8 mouse cellular contexts compared by ENCODE assay signal in genomic region chr9:46014251-46014681, GRCm38 (mm10). TPM values are rescaled to one million over a fixed set of nuclear protein-coding genes. Genes with fewer than 3 reads are reported as not detected.
DNase-seq lines count a peak whose midpoint lies in the region; ATAC-seq and TF ChIP-seq lines count a peak whose summit lies in the region.

No protein-coding gene starts in this region.

- DNase-seq in CD4-positive, CD25-positive, alpha-beta regulatory T cell, adult 2 months (ENCODE audit: low read depth, low spot score) = peak; percentile 68
- DNase-seq in c-Kit-positive CD71-positive TER-119-positive erythroid progenitor cells, embryonic 14.5 days (ENCODE audit: low spot score) = peak; percentile 32
- DNase-seq in forebrain, postnatal 0 days = peak; percentile 22
- DNase-seq in limb, embryonic 10.5 days (ENCODE audit: low spot score) = peak; percentile 59
- DNase-seq in mesoderm, embryonic 11.5 days (ENCODE audit: low read depth, low spot score) = peak; percentile 52
- peak; percentile 46 for DNase-seq in skeletal muscle tissue, adult 2 months (ENCODE audit: low read depth, low spot score)

- H3K4me3 ChIP-seq in forebrain, postnatal 0 days (ENCODE audit: low read depth, low read length) = peak overlapping the region; percentile 97
- peak overlapping the region; percentile 99 for H3K4me3 ChIP-seq in hindbrain, embryonic 15.5 days
- peak overlapping the region; percentile 100 for H3K4me3 ChIP-seq in limb, embryonic 10.5 days

- peaks cover 22% of the 10 kb centered on the region for H3K4me1 ChIP-seq in forebrain, postnatal 0 days (ENCODE audit: insufficient read depth)
- peaks cover 48% of the 10 kb centered on the region for H3K4me1 ChIP-seq in hindbrain, embryonic 15.5 days (replicated peaks)
- H3K4me1 ChIP-seq in limb, embryonic 10.5 days = peaks cover 59% of the 10 kb centered on the region

- H3K9ac ChIP-seq in forebrain, postnatal 0 days = peak overlapping the region; percentile 22; the same call in 1 of the 2 replicates
- peak overlapping the region; percentile 39; the same call in 1 of the 2 replicates for H3K9ac ChIP-seq in hindbrain, embryonic 15.5 days

- H3K36me3 ChIP-seq in forebrain, postnatal 0 days (ENCODE audit: insufficient read depth) = peaks cover 3% of the 10 kb centered on the region; the same call in 1 of the 2 replicates
- H3K36me3 ChIP-seq in hindbrain, embryonic 15.5 days = no peaks in the 10 kb centered on the region
- H3K36me3 ChIP-seq in limb, embryonic 10.5 days = peaks cover 13% of the 10 kb centered on the region

- ATAC-seq in CD4-positive, CD25-positive, alpha-beta regulatory T cell, adult 4 months = no peak
- ATAC-seq in forebrain, postnatal 0 days = no peak
- ATAC-seq in hindbrain, embryonic 15.5 days (ENCODE audit: low FRiP score, low read depth) = no peak

- no peak; the same call in 1 of the 2 replicates for TF ChIP-seq CTCF in forebrain, postnatal 0 days (IDR thresholded peaks at IDR 0.05; ENCODE audit: low read depth)

- WGBS in forebrain, postnatal 0 days = 6% methylated on average over 10 of the region's 10 CpGs
- 3% methylated on average over 10 of the region's 10 CpGs for WGBS in hindbrain, embryonic 15.5 days
- 2% methylated on average over 10 of the region's 10 CpGs for WGBS in limb, embryonic 10.5 days

- 0 out of 2 replicates have a peak overlapping the region, but pooled peaks have one; percentile 9 for H3K27ac ChIP-seq in forebrain, postnatal 0 days (ENCODE audit: low read depth, low read length)
- peak overlapping the region; percentile 14; the same call in 1 of the 2 replicates for H3K27ac ChIP-seq in hindbrain, embryonic 15.5 days (replicated peaks)
- H3K27ac ChIP-seq in limb, embryonic 10.5 days = no peak overlapping the region; the same call in 1 of the 2 replicates

- no peaks in the 10 kb centered on the region for H3K27me3 ChIP-seq in forebrain, postnatal 0 days (ENCODE audit: insufficient read depth, low read length)
- no peaks in the 10 kb centered on the region for H3K27me3 ChIP-seq in hindbrain, embryonic 15.5 days
- H3K27me3 ChIP-seq in limb, embryonic 10.5 days (ENCODE audit: low read depth, poor library complexity, severe bottlenecking) = no peaks in the 10 kb centered on the region

- no peaks in the 10 kb centered on the region for H3K9me3 ChIP-seq in forebrain, postnatal 0 days (ENCODE audit: low read length)
- H3K9me3 ChIP-seq in hindbrain, embryonic 15.5 days = no peaks in the 10 kb centered on the region
- no peaks in the 10 kb centered on the region for H3K9me3 ChIP-seq in limb, embryonic 10.5 days (replicated peaks)

- H3K4me2 ChIP-seq in forebrain, postnatal 0 days (ENCODE audit: low read depth) = peak overlapping the region; percentile 64
- peak overlapping the region; percentile 79 for H3K4me2 ChIP-seq in hindbrain, embryonic 15.5 days

RNA-seq across cellular contexts. Expression of gene Sik3, which starts 1.6 kb away (rescaled TPM):
- polyA plus RNA-seq in CD4-positive, CD25-positive, alpha-beta regulatory T cell, adult 4 months (2017; shearing (Covaris generic)) = 10 to 100 TPM; 12.8 to 16.0 TPM
- total RNA-seq in forebrain, postnatal 0 days (2014; rRNA removed) = 24.2 and 27.9 TPM in 2 replicates
- 8.4 and 9.3 TPM in 2 replicates for polyA plus RNA-seq in forebrain, postnatal 0 days (2015; fragmentation: Nextera tagmentation; extraction: Ambion mirVana)
- polyA plus RNA-seq in hindbrain, embryonic 15.5 days (2015; fragmentation: Nextera tagmentation; extraction: Ambion mirVana) = 11.6 and 12.6 TPM in 2 replicates
- polyA plus RNA-seq in limb, embryonic 10.5 days (2016; fragmentation: Nextera tagmentation; extraction: Ambion mirVana) = 10.6 and 11.3 TPM in 2 replicates

RNA-seq across cellular contexts. Expression of gene Pafah1b2, which starts 1.8 kb away (rescaled TPM):
- polyA plus RNA-seq in CD4-positive, CD25-positive, alpha-beta regulatory T cell, adult 4 months (2017; shearing (Covaris generic)) = 10 to 100 TPM; 64.2 to 72.1 TPM
- total RNA-seq in forebrain, postnatal 0 days (2014; rRNA removed) = 318 and 354 TPM in 2 replicates
- polyA plus RNA-seq in forebrain, postnatal 0 days (2015; fragmentation: Nextera tagmentation; extraction: Ambion mirVana) = 222 and 258 TPM in 2 replicates
- polyA plus RNA-seq in hindbrain, embryonic 15.5 days (2015; fragmentation: Nextera tagmentation; extraction: Ambion mirVana) = 258 and 263 TPM in 2 replicates
- 246 and 265 TPM in 2 replicates for polyA plus RNA-seq in limb, embryonic 10.5 days (2016; fragmentation: Nextera tagmentation; extraction: Ambion mirVana)

RNA-seq across cellular contexts. Expression of gene Sidt2, which starts 59.2 kb away (rescaled TPM):
- 10 to 100 TPM; 40.5 to 47.2 TPM for polyA plus RNA-seq in CD4-positive, CD25-positive, alpha-beta regulatory T cell, adult 4 months (2017; shearing (Covaris generic))
- 65.6 and 77.5 TPM in 2 replicates for total RNA-seq in forebrain, postnatal 0 days (2014; rRNA removed)
- 33.5 and 46.5 TPM in 2 replicates for polyA plus RNA-seq in forebrain, postnatal 0 days (2015; fragmentation: Nextera tagmentation; extraction: Ambion mirVana)
- 48.3 and 50.7 TPM in 2 replicates for polyA plus RNA-seq in hindbrain, embryonic 15.5 days (2015; fragmentation: Nextera tagmentation; extraction: Ambion mirVana)
- polyA plus RNA-seq in limb, embryonic 10.5 days (2016; fragmentation: Nextera tagmentation; extraction: Ambion mirVana) = 26.0 and 28.6 TPM in 2 replicates
